Mouse (Mus musculus) hindbrain, embryonic 15.5 days (tissue): ENCODE measurements around the gene Angel2. TPM values are rescaled to one million over a fixed set of nuclear protein-coding genes. Genes with fewer than 3 reads are reported as not detected.

Experiments
- ATAC-seq: fragments of 200-750 bp; cut with Nextera tagmentation; 2 replicates; pipeline ENCODE4 v1.8.0; 2017; ENCODE audit warnings: low read depth, moderate number of reproducible peaks, moderate TSS enrichment; ENCODE audit not compliant: low FRiP score
- H3K27ac ChIP-seq: fragments of 300-500 bp; sonication (generic); replicated peaks from 2 replicates; pipeline ENCODE4 v1.5.1; 2015; ENCODE audit warnings: mild to moderate bottlenecking, inconsistent platforms
- H3K27me3 ChIP-seq: fragments of 300-500 bp; sonication (generic); 2 replicates; pipeline ENCODE4 v1.6.1; 2015; ENCODE audit warnings: control low read depth, inconsistent platforms
- H3K36me3 ChIP-seq: fragments of 300-500 bp; sonication (generic); 2 replicates; pipeline ENCODE4 v1.6.1; 2015; ENCODE audit warnings: control low read depth, inconsistent platforms
- H3K4me1 ChIP-seq: fragments of 300-500 bp; sonication (generic); replicated peaks from 2 replicates; pipeline ENCODE4 v1.6.1; 2015; ENCODE audit warnings: control low read depth, inconsistent platforms
- H3K4me2 ChIP-seq: fragments of 300-500 bp; sonication (generic); 2 replicates; pipeline ENCODE4 v1.6.1; 2015; ENCODE audit warnings: moderate library complexity, mild to moderate bottlenecking, inconsistent platforms
- H3K4me3 ChIP-seq: fragments of 300-500 bp; sonication (generic); 2 replicates; pipeline ENCODE4 v1.5.1; 2015; ENCODE audit warnings: mild to moderate bottlenecking, inconsistent platforms
- H3K9ac ChIP-seq: fragments of 300-500 bp; sonication (generic); 2 replicates; pipeline ENCODE4 v1.6.1; 2015; ENCODE audit warnings: inconsistent platforms
- H3K9me3 ChIP-seq: fragments of 300-500 bp; sonication (generic); 2 replicates; pipeline ENCODE4 v1.6.1; 2016; ENCODE audit warnings: control low read depth, inconsistent platforms
- WGBS: fragments of 180-500 bp; shearing (Covaris S2); methylation state at CpG from one replicate; pipeline ENCODE4 v1.1.7; 2015; 5-methylcytosine and 5-hydroxymethylcytosine counted together
- polyA plus RNA-seq: library from polyadenylated mRNA; unstranded; fragments of >200 nt; fragmentation: Nextera tagmentation; extraction: Ambion mirVana; gene quantifications from 2 replicates; pipeline ENCODE4 v1.2.1, GENCODE M21; 2015

Gene Angel2
- polyA plus RNA-seq, 1 experiment from 2014 or later: 48.6 TPM

- ATAC-seq: no peak
- Histone ChIP-seq H3K4me2 (no peak overlapping the region), H3K9ac (no peak overlapping the region), H3K27ac (no peak overlapping the region), H3K9me3 (no peaks in the 10 kb centered on the region), H3K36me3 (peaks cover 52% of the 10 kb centered on the region), H3K4me1 (peaks cover 51% of the 10 kb centered on the region), H3K4me3 (no peak overlapping the region), H3K27me3 (no peaks in the 10 kb centered on the region)
- WGBS: 63% methylated on average over 7 of the region's 7 CpGs
Measured at GRCm38 (mm10) chr1:190972612-190973192, 47.8 kb downstream of the Angel2 start.

GRCm38 (mm10) chr1:190974191-190974590 is 49.3 kb downstream of the Angel2 start:
- no peak overlapping the region for H3K4me2 ChIP-seq
- peaks cover 52% of the 10 kb centered on the region for H3K4me1 ChIP-seq
- WGBS: 90% methylated on average over 8 of the region's 8 CpGs
- no peak overlapping the region for H3K27ac ChIP-seq
- H3K27me3 ChIP-seq: no peaks in the 10 kb centered on the region
- H3K9me3 ChIP-seq: no peaks in the 10 kb centered on the region
- H3K36me3 ChIP-seq: peaks cover 42% of the 10 kb centered on the region
- H3K4me3 ChIP-seq: no peak overlapping the region
- no peak overlapping the region for H3K9ac ChIP-seq
- no peak for ATAC-seq

GRCm38 (mm10) chr1:190974833-190975232 is 49.9 kb downstream of the Angel2 start:
- Histone ChIP-seq H3K9me3 (no peaks in the 10 kb centered on the region), H3K27ac (no peak overlapping the region), H3K4me3 (no peak overlapping the region), H3K4me1 (peaks cover 52% of the 10 kb centered on the region), H3K4me2 (0 out of 2 replicates have a peak overlapping the region, but pooled peaks have one; percentile 9), H3K36me3 (peaks cover 36% of the 10 kb centered on the region), H3K27me3 (no peaks in the 10 kb centered on the region), H3K9ac (no peak overlapping the region)
- no peak for ATAC-seq
- 83% methylated on average over 1 of the region's 1 CpGs for WGBS

GRCm38 (mm10) chr1:190976887-190977573 is 52.1 kb downstream of the Angel2 start:
- Histone ChIP-seq H3K4me3 (peak overlapping the region; percentile 74), H3K9ac (peak overlapping the region; percentile 84), H3K4me2 (peak overlapping the region; percentile 80), H3K4me1 (peaks cover 52% of the 10 kb centered on the region), H3K27ac (peak overlapping the region; percentile 97; the same call in 1 of the 2 replicates), H3K9me3 (no peaks in the 10 kb centered on the region), H3K27me3 (no peaks in the 10 kb centered on the region), H3K36me3 (peaks cover 20% of the 10 kb centered on the region)
- no peak for ATAC-seq
- 42% methylated on average over 11 of the region's 11 CpGs for WGBS

- Histone ChIP-seq H3K4me3 (peak overlapping the region; percentile 74), H3K27ac (peak overlapping the region; percentile 97), H3K9me3 (no peaks in the 10 kb centered on the region), H3K27me3 (no peaks in the 10 kb centered on the region), H3K36me3 (peaks cover 12% of the 10 kb centered on the region), H3K9ac (peak overlapping the region; percentile 84), H3K4me1 (peaks cover 44% of the 10 kb centered on the region), H3K4me2 (peak overlapping the region; percentile 80)
- ATAC-seq: peak; percentile 14
- WGBS: 1% methylated on average over 22 of the region's 22 CpGs
Measured at GRCm38 (mm10) chr1:190978001-190978400, 53.1 kb downstream of the Angel2 start.

GRCm38 (mm10) chr1:190978511-190979073 is 53.7 kb downstream of the Angel2 start:
- peak overlapping the region; percentile 97 for H3K27ac ChIP-seq
- peaks cover 7% of the 10 kb centered on the region for H3K36me3 ChIP-seq
- H3K27me3 ChIP-seq: no peaks in the 10 kb centered on the region
- WGBS: under 1% methylated on average over 43 of the region's 46 CpGs
- peak overlapping the region; percentile 84 for H3K9ac ChIP-seq
- peak overlapping the region; percentile 74 for H3K4me3 ChIP-seq
- ATAC-seq: peak; percentile 80
- H3K4me1 ChIP-seq: peaks cover 40% of the 10 kb centered on the region
- peak overlapping the region; percentile 80 for H3K4me2 ChIP-seq
- H3K9me3 ChIP-seq: no peaks in the 10 kb centered on the region

GRCm38 (mm10) chr1:190979100-190979563 is 54.2 kb downstream of the Angel2 start, which contains the start of gene Vash2:
Vash2 (minus strand) TSS chr1:190979296.
- H3K4me2 ChIP-seq: peak within 1 kb of the TSS; percentile 80
- H3K9me3 ChIP-seq: no peaks in the 10 kb centered on the region
- H3K27me3 ChIP-seq: no peaks in the 10 kb centered on the region
- WGBS: under 1% methylated on average over 38 of the region's 38 CpGs
- H3K9ac ChIP-seq: peak within 1 kb of the TSS; percentile 84
- H3K4me1 ChIP-seq: peaks cover 37% of the 10 kb centered on the region
- H3K4me3 ChIP-seq: peak within 1 kb of the TSS; percentile 74
- peak; percentile 98 for ATAC-seq
- peaks cover 2% of the 10 kb centered on the region; the same call in 1 of the 2 replicates for H3K36me3 ChIP-seq
- peak within 1 kb of the TSS; percentile 97 for H3K27ac ChIP-seq

GRCm38 (mm10) chr1:190980470-190980869 is 55.6 kb downstream of the Angel2 start:
- Histone ChIP-seq H3K4me3 (no peak overlapping the region), H3K4me1 (peaks cover 23% of the 10 kb centered on the region), H3K27me3 (no peaks in the 10 kb centered on the region), H3K9ac (no peak overlapping the region), H3K4me2 (no peak overlapping the region), H3K36me3 (no peaks in the 10 kb centered on the region), H3K27ac (no peak overlapping the region), H3K9me3 (no peaks in the 10 kb centered on the region)
- no peak for ATAC-seq
- WGBS: 95% methylated on average over 1 of the region's 1 CpGs

- Histone ChIP-seq H3K36me3 (no peaks in the 10 kb centered on the region), H3K27ac (no peak overlapping the region), H3K9me3 (no peaks in the 10 kb centered on the region), H3K4me2 (no peak overlapping the region), H3K27me3 (no peaks in the 10 kb centered on the region), H3K9ac (no peak overlapping the region), H3K4me3 (no peak overlapping the region), H3K4me1 (peaks cover 14% of the 10 kb centered on the region)
- 87% methylated on average over 4 of the region's 4 CpGs for WGBS
- ATAC-seq: no peak
Measured at GRCm38 (mm10) chr1:190981412-190981811, 56.5 kb downstream of the Angel2 start.

GRCm38 (mm10) chr1:190989437-190990082 is 64.6 kb downstream of the Angel2 start:
- 82% methylated on average over 9 of the region's 9 CpGs for WGBS
- no peak overlapping the region for H3K4me3 ChIP-seq
- H3K4me1 ChIP-seq: no peaks in the 10 kb centered on the region
- no peaks in the 10 kb centered on the region for H3K36me3 ChIP-seq
- no peaks in the 10 kb centered on the region for H3K27me3 ChIP-seq
- H3K9me3 ChIP-seq: no peaks in the 10 kb centered on the region
- H3K9ac ChIP-seq: no peak overlapping the region
- H3K27ac ChIP-seq: no peak overlapping the region
- no peak overlapping the region for H3K4me2 ChIP-seq
- ATAC-seq: no peak

- no peaks in the 10 kb centered on the region for H3K9me3 ChIP-seq
- 0 out of 2 replicates have a peak, but pooled peaks cover 5% of the 10 kb centered on the region for H3K36me3 ChIP-seq
- no peak overlapping the region for H3K27ac ChIP-seq
- 0 out of 2 replicates have a peak, but pooled peaks have one; percentile 42 for ATAC-seq
- 35% methylated on average over 7 of the region's 7 CpGs for WGBS
- H3K4me2 ChIP-seq: no peak overlapping the region
- H3K27me3 ChIP-seq: no peaks in the 10 kb centered on the region
- H3K9ac ChIP-seq: no peak overlapping the region
- peaks cover 6% of the 10 kb centered on the region; the same call in 1 of the 2 replicates for H3K4me1 ChIP-seq
- no peak overlapping the region for H3K4me3 ChIP-seq
Measured at GRCm38 (mm10) chr1:190995548-190995947, 70.6 kb downstream of the Angel2 start.
